Mouse (Mus musculus) embryonic facial prominence, embryonic 11.5 days (tissue): ENCODE measurements around the gene Kat2b. TPM values are rescaled to one million over a fixed set of nuclear protein-coding genes. Genes with fewer than 3 reads are reported as not detected.

Source experiments
- ATAC-seq: fragments of 200-750 bp; cut with Nextera tagmentation; replicated peaks from 2 replicates; pipeline ENCODE4 v1.8.0; 2017; ENCODE audit warnings: low read depth; ENCODE audit not compliant: insufficient number of reproducible peaks, low FRiP score, low TSS enrichment
- DNase-seq: peaks from one replicate; pipeline ENCODE4 v3.0.0-alpha.2; 2015; ENCODE audit warnings: low spot score
- H3K27ac ChIP-seq: fragments of 300-500 bp; sonication (generic); replicated peaks from 2 replicates; pipeline ENCODE4 v1.5.1; 2014; ENCODE audit warnings: mild to moderate bottlenecking, low read depth, low read length, control low read depth
- H3K27me3 ChIP-seq: fragments of 300-500 bp; sonication (generic); 2 replicates; pipeline ENCODE4 v1.6.1; 2014; ENCODE audit warnings: mild to moderate bottlenecking, low read length, moderate library complexity, mixed read lengths; ENCODE audit not compliant: control insufficient read depth, insufficient read depth
- H3K36me3 ChIP-seq: fragments of 300-500 bp; sonication (generic); replicated peaks from 2 replicates; pipeline ENCODE4 v1.6.1; 2014; ENCODE audit warnings: low read depth, mild to moderate bottlenecking, low read length, moderate library complexity, mixed read lengths; ENCODE audit not compliant: control insufficient read depth, insufficient read depth
- H3K4me1 ChIP-seq: fragments of 300-500 bp; sonication (generic); 2 replicates; pipeline ENCODE4 v1.6.1; 2014; ENCODE audit warnings: low read length, mixed read lengths; ENCODE audit not compliant: control insufficient read depth, insufficient read depth
- H3K4me2 ChIP-seq: fragments of 300-500 bp; sonication (generic); 2 replicates; pipeline ENCODE4 v1.6.1; 2014; ENCODE audit warnings: low read depth, mild to moderate bottlenecking, control low read depth, low read length, moderate library complexity
- H3K4me3 ChIP-seq: fragments of 300-500 bp; sonication (generic); 2 replicates; pipeline ENCODE4 v1.5.1; 2014; ENCODE audit warnings: low read depth, low read length, control low read depth
- H3K9ac ChIP-seq: fragments of 300-500 bp; sonication (generic); replicated peaks from 2 replicates; pipeline ENCODE4 v1.6.1; 2014; ENCODE audit warnings: mild to moderate bottlenecking, control low read depth, low read length
- H3K9me3 ChIP-seq: fragments of 300-500 bp; sonication (generic); replicated peaks from 2 replicates; pipeline ENCODE4 v1.6.1; 2016; ENCODE audit warnings: mild to moderate bottlenecking, low read length, inconsistent platforms, mixed read lengths; ENCODE audit not compliant: control insufficient read depth
- WGBS: fragments of 180-500 bp; shearing (Covaris S2); extraction: QIAGEN DNeasy Blood & Tissue Kit; methylation state at CpG from one replicate; pipeline ENCODE4 v1.1.7; 2014; 5-methylcytosine and 5-hydroxymethylcytosine counted together
- polyA plus RNA-seq: library from polyadenylated mRNA; unstranded; fragments of >200 nt; fragmentation: Nextera tagmentation; extraction: Ambion mirVana; gene quantifications from 2 replicates; pipeline ENCODE4 v1.2.1, GENCODE M21; 2014

The Kat2b gene
- polyA plus RNA-seq, 1 experiment from 2014 or later: 3.9 TPM

GRCm38 (mm10) chr17:53618369-53618768 is 51.7 kb downstream of the Kat2b start:
- DNase-seq: no peak
- Histone ChIP-seq H3K9me3 (no peaks in the 10 kb centered on the region), H3K27ac (no peak overlapping the region), H3K9ac (no peak overlapping the region), H3K4me1 (no peaks in the 10 kb centered on the region), H3K36me3 (no peaks in the 10 kb centered on the region), H3K4me3 (no peak overlapping the region), H3K4me2 (no peak overlapping the region), H3K27me3 (no peaks in the 10 kb centered on the region)
- 98% methylated on average over 7 of the region's 7 CpGs for WGBS
- no peak for ATAC-seq

DNA sequence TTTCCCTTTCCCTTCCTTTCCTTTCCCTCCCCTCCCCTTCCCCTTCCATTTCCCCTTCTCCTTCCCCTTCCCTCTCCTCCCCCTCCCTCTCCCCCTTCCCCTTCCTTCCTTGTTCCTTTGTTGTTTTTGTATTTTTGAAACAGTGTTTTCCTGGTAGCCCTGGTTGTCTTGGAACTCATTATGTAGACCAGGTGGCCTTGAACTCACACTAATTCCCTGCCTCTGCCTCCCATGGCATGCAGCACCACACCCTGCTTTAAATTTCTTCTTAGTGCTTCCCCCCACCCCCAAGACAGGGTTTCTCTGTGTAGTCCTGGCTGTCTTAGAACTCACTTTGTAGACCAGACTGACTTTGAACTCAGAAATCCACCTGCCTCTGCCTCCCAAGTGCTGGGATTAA is 52.7 kb downstream of the Kat2b start:
- ATAC-seq (no peak), DNase-seq (no peak)
- H3K4me3 ChIP-seq: no peak overlapping the region
- H3K27me3 ChIP-seq: no peaks in the 10 kb centered on the region
- H3K4me2 ChIP-seq: no peak overlapping the region
- H3K4me1 ChIP-seq: no peaks in the 10 kb centered on the region
- no peaks in the 10 kb centered on the region for H3K9me3 ChIP-seq
- no peak overlapping the region for H3K27ac ChIP-seq
- no peak overlapping the region for H3K9ac ChIP-seq
- H3K36me3 ChIP-seq: no peaks in the 10 kb centered on the region

DNA sequence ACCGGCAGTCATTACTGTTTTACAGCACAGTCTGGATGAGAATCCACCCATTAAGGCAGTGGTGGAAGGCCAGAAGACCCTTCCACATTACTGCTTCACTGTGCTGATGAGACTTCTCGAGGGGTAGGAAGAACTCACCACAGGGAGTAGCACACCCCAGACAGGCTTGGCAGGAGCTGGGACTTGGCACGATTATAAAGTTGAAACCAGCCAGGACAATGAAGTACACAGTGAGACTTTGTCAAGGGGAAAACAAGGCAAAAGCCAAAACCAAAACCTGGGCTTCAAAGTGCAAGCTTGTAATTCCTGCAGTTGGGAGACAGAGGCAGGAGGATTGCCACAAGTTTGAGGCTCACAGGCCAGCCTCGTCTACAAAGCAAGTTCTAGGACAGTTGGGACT is 54.0 kb downstream of the Kat2b start:
- H3K36me3 ChIP-seq: no peaks in the 10 kb centered on the region
- ATAC-seq (no peak), DNase-seq (no peak)
- H3K9me3 ChIP-seq: no peaks in the 10 kb centered on the region
- H3K4me2 ChIP-seq: no peak overlapping the region
- WGBS: 81% methylated on average over 4 of the region's 4 CpGs
- no peaks in the 10 kb centered on the region for H3K27me3 ChIP-seq
- H3K9ac ChIP-seq: no peak overlapping the region
- H3K4me3 ChIP-seq: no peak overlapping the region
- no peaks in the 10 kb centered on the region for H3K4me1 ChIP-seq
- no peak overlapping the region for H3K27ac ChIP-seq

- Histone ChIP-seq H3K4me1 (no peaks in the 10 kb centered on the region), H3K27ac (no peak overlapping the region), H3K36me3 (no peaks in the 10 kb centered on the region), H3K4me2 (no peak overlapping the region), H3K4me3 (no peak overlapping the region), H3K9ac (no peak overlapping the region), H3K27me3 (no peaks in the 10 kb centered on the region), H3K9me3 (no peaks in the 10 kb centered on the region)
- no peak for DNase-seq
- WGBS: 78% methylated on average over 3 of the region's 3 CpGs
- no peak for ATAC-seq
Measured at GRCm38 (mm10) chr17:53622125-53622524, 55.5 kb downstream of the Kat2b start.

GRCm38 (mm10) chr17:53623762-53624161 is 57.1 kb downstream of the Kat2b start:
- no peak overlapping the region for H3K4me2 ChIP-seq
- H3K4me3 ChIP-seq: no peak overlapping the region
- no peaks in the 10 kb centered on the region for H3K27me3 ChIP-seq
- WGBS: 97% methylated on average over 9 of the region's 9 CpGs
- no peak for DNase-seq
- no peaks in the 10 kb centered on the region for H3K9me3 ChIP-seq
- no peak overlapping the region for H3K9ac ChIP-seq
- no peaks in the 10 kb centered on the region for H3K4me1 ChIP-seq
- no peak overlapping the region for H3K27ac ChIP-seq
- no peak for ATAC-seq
- no peaks in the 10 kb centered on the region for H3K36me3 ChIP-seq

- Histone ChIP-seq H3K4me2 (no peak overlapping the region), H3K4me1 (no peaks in the 10 kb centered on the region), H3K9ac (no peak overlapping the region), H3K27ac (no peak overlapping the region), H3K36me3 (no peaks in the 10 kb centered on the region), H3K9me3 (no peaks in the 10 kb centered on the region), H3K27me3 (no peaks in the 10 kb centered on the region), H3K4me3 (no peak overlapping the region)
- WGBS: 78% methylated on average over 3 of the region's 3 CpGs
- ATAC-seq (no peak), DNase-seq (no peak)
Measured at GRCm38 (mm10) chr17:53626160-53626559, 59.5 kb downstream of the Kat2b start.

DNA sequence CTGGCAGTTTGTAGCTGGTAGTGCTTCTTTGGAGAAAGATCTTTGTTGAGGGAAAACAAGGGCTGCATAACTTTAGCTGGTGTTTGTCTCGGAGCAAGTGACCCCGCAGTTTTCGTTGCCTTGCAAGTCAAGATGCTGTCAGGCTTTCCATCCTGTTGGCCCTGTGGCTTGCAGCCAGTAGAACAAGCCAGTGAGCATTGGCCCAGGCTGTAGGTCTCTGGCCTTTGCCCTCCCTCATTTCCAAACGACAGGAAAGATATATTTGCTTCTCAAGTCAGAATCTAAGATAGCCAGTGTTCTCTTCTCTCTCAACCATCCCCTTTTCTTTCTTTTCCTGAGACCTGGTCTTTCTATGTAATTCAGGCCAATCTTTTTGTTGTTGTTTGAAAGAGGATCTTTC is 60.8 kb downstream of the Kat2b start:
- no peak for ATAC-seq
- WGBS: 81% methylated on average over 4 of the region's 4 CpGs
- Histone ChIP-seq H3K4me3 (no peak overlapping the region), H3K36me3 (no peaks in the 10 kb centered on the region), H3K27me3 (no peaks in the 10 kb centered on the region), H3K4me1 (no peaks in the 10 kb centered on the region), H3K9ac (no peak overlapping the region), H3K4me2 (no peak overlapping the region), H3K9me3 (no peaks in the 10 kb centered on the region), H3K27ac (no peak overlapping the region)
- DNase-seq: no peak

GRCm38 (mm10) chr17:53628131-53628530 is 61.5 kb downstream of the Kat2b start:
- Histone ChIP-seq H3K9ac (no peak overlapping the region), H3K4me3 (no peak overlapping the region), H3K9me3 (no peaks in the 10 kb centered on the region), H3K27me3 (no peaks in the 10 kb centered on the region), H3K27ac (no peak overlapping the region), H3K4me1 (no peaks in the 10 kb centered on the region), H3K36me3 (no peaks in the 10 kb centered on the region), H3K4me2 (no peak overlapping the region)
- ATAC-seq (no peak), DNase-seq (no peak)
- WGBS: 72% methylated on average over 5 of the region's 5 CpGs

- Histone ChIP-seq H3K9ac (no peak overlapping the region), H3K9me3 (no peaks in the 10 kb centered on the region), H3K27ac (no peak overlapping the region), H3K4me2 (no peak overlapping the region), H3K27me3 (no peaks in the 10 kb centered on the region), H3K36me3 (no peaks in the 10 kb centered on the region), H3K4me3 (no peak overlapping the region), H3K4me1 (no peaks in the 10 kb centered on the region)
- ATAC-seq (no peak), DNase-seq (no peak)
Measured at GRCm38 (mm10) chr17:53631344-53631743, 64.7 kb downstream of the Kat2b start.
